Mouse (Mus musculus) heart, adult 2 months (tissue): Measurements from ENCODE around the gene Spata31d1d.
"Not testable (repeated sequence)": the region's sequence is repeated elsewhere in the genome, so short reads cannot be mapped to it uniquely, and the experiment has no call there.

Experiments used
- CTCF ChIP-seq: fragments of 200-600 bp; IDR thresholded peaks from 2 replicates; pipeline ENCODE4 v1.8.1; 2022; ENCODE audit warnings: antibody characterized with exemption, mild to moderate bottlenecking, moderate library complexity
- EP300 ChIP-seq: fragments of 200-500 bp; IDR thresholded peaks from 2 replicates; pipeline ENCODE4 v1.6.1; 2011; ENCODE audit warnings: low read depth, low read length, control low read depth; ENCODE audit not compliant: insufficient read depth
- POLR2A ChIP-seq: fragments of 200-500 bp; IDR thresholded peaks from 2 replicates; pipeline ENCODE4 v1.6.1; 2011; ENCODE audit warnings: mild to moderate bottlenecking, low read depth, low read length, control low read depth; ENCODE audit not compliant: insufficient read depth

- TF ChIP-seq POLR2A, CTCF, EP300: not testable (repeated sequence)
Measured at GRCm38 (mm10) chr13:59718857-59719440, 12.6 kb downstream of the Spata31d1d start.
